Mouse (Mus musculus): ENCODE measurements around the gene Apoe. TPM values are rescaled to one million over a fixed set of nuclear protein-coding genes. Genes with fewer than 3 reads are reported as not detected.
A peak's percentile ranks its signal among the peaks of the same experiment; 100 is the strongest.
"Not testable (repeated sequence)": the region's sequence is repeated elsewhere in the genome, so short reads cannot be mapped to it uniquely, and the experiment has no call there.

Apoe gene
- polyA plus RNA-seq, 1 experiment: 16,533 TPM

GRCm38 (mm10) chr7:19694336-19695212 lies 4.4 kb downstream of the Apoe start:
- Histone ChIP-seq H3K4me1 (ENCODE audit: control insufficient read depth, insufficient read depth, low read length) (peaks cover 41% of the 10 kb centered on the region), H3K4me3 (ENCODE audit: insufficient read depth, low read length) (no peak overlapping the region), H3K27ac (ENCODE audit: insufficient read depth, low read depth, low read length) (peak overlapping the region; percentile 98)
- TF ChIP-seq POLR2A (IDR thresholded peaks at IDR 0.05; ENCODE audit: borderline replicate concordance, low read depth, low read length) (no peak; the same call in 1 of the 2 replicates), CTCF (IDR thresholded peaks at IDR 0.05; ENCODE audit: low read depth, low read length) (no peak)

GRCm38 (mm10) chr7:19693421-19693820 lies 5.6 kb downstream of the Apoe start:
- H3K27ac ChIP-seq (ENCODE audit: insufficient read depth, low read depth, low read length): peak overlapping the region; percentile 98
- no peak overlapping the region for H3K4me3 ChIP-seq (ENCODE audit: insufficient read depth, low read length)
- no peak for TF ChIP-seq POLR2A (IDR thresholded peaks at IDR 0.05; ENCODE audit: borderline replicate concordance, low read depth, low read length)
- no peak for TF ChIP-seq CTCF (IDR thresholded peaks at IDR 0.05; ENCODE audit: low read depth, low read length)
- H3K4me1 ChIP-seq (ENCODE audit: control insufficient read depth, insufficient read depth, low read length): peaks cover 37% of the 10 kb centered on the region

GRCm38 (mm10) chr7:19691873-19692865 lies 6.8 kb downstream of the Apoe start, which contains the start of gene Apoc1:
Gene Apoc1, minus strand, starts transcription at chr7:19692660.
- Histone ChIP-seq H3K4me3 (ENCODE audit: insufficient read depth, low read length) (no peak within 1 kb of the TSS), H3K4me1 (ENCODE audit: control insufficient read depth, insufficient read depth, low read length) (peaks cover 37% of the 10 kb centered on the region), H3K27ac (ENCODE audit: insufficient read depth, low read depth, low read length) (peak within 1 kb of the TSS; percentile 98)
- no peak for TF ChIP-seq POLR2A (IDR thresholded peaks at IDR 0.05; ENCODE audit: borderline replicate concordance, low read depth, low read length)
- no peak for TF ChIP-seq CTCF (IDR thresholded peaks at IDR 0.05; ENCODE audit: low read depth, low read length)

- peaks cover 42% of the 10 kb centered on the region for H3K4me1 ChIP-seq (ENCODE audit: control insufficient read depth, insufficient read depth, low read length)
- no peak for TF ChIP-seq CTCF (IDR thresholded peaks at IDR 0.05; ENCODE audit: low read depth, low read length)
- no peak for TF ChIP-seq POLR2A (IDR thresholded peaks at IDR 0.05; ENCODE audit: borderline replicate concordance, low read depth, low read length)
- no peak overlapping the region for H3K4me3 ChIP-seq (ENCODE audit: insufficient read depth, low read length)
- H3K27ac ChIP-seq (ENCODE audit: insufficient read depth, low read depth, low read length): no peak overlapping the region
Observed at GRCm38 (mm10) chr7:19691434-19691833, 7.6 kb downstream of the Apoe start.

- TF ChIP-seq POLR2A (IDR thresholded peaks at IDR 0.05; ENCODE audit: borderline replicate concordance, low read depth, low read length) (no peak), CTCF (IDR thresholded peaks at IDR 0.05; ENCODE audit: low read depth, low read length) (no peak)
- Histone ChIP-seq H3K27ac (ENCODE audit: insufficient read depth, low read depth, low read length) (no peak overlapping the region), H3K4me3 (ENCODE audit: insufficient read depth, low read length) (no peak overlapping the region), H3K4me1 (ENCODE audit: control insufficient read depth, insufficient read depth, low read length) (peaks cover 38% of the 10 kb centered on the region)
Observed at GRCm38 (mm10) chr7:19690845-19691244, 8.1 kb downstream of the Apoe start.

GRCm38 (mm10) chr7:19688611-19689010 lies 10.4 kb downstream of the Apoe start:
- TF ChIP-seq POLR2A (IDR thresholded peaks at IDR 0.05; ENCODE audit: borderline replicate concordance, low read depth, low read length) (no peak), CTCF (IDR thresholded peaks at IDR 0.05; ENCODE audit: low read depth, low read length) (no peak)
- no peak overlapping the region for H3K4me3 ChIP-seq (ENCODE audit: insufficient read depth, low read length)
- H3K27ac ChIP-seq (ENCODE audit: insufficient read depth, low read depth, low read length): no peak overlapping the region

GRCm38 (mm10) chr7:19688101-19688500 lies 10.9 kb downstream of the Apoe start:
- H3K4me3 ChIP-seq (ENCODE audit: insufficient read depth, low read length): no peak overlapping the region
- peaks cover 35% of the 10 kb centered on the region for H3K4me1 ChIP-seq (ENCODE audit: control insufficient read depth, insufficient read depth, low read length)
- H3K27ac ChIP-seq (ENCODE audit: insufficient read depth, low read depth, low read length): no peak overlapping the region
- TF ChIP-seq POLR2A (IDR thresholded peaks at IDR 0.05; ENCODE audit: borderline replicate concordance, low read depth, low read length) (no peak), CTCF (IDR thresholded peaks at IDR 0.05; ENCODE audit: low read depth, low read length) (no peak)

More at GRCm38 (mm10) chr7:19688611-19689010, 10.4 kb downstream of the Apoe start:
- H3K4me1 ChIP-seq (ENCODE audit: control insufficient read depth, insufficient read depth, low read length): peaks cover 34% of the 10 kb centered on the region

- not testable (repeated sequence) for H3K27ac ChIP-seq (ENCODE audit: insufficient read depth, low read depth, low read length); H3K4me3 ChIP-seq (ENCODE audit: insufficient read depth, low read length)
- H3K4me1 ChIP-seq (ENCODE audit: control insufficient read depth, insufficient read depth, low read length): peaks cover 31% of the 10 kb centered on the region
Observed at GRCm38 (mm10) chr7:19686927-19687583, 11.9 kb downstream of the Apoe start.

GRCm38 (mm10) chr7:19686521-19686920 lies 12.5 kb downstream of the Apoe start:
- H3K4me1 ChIP-seq (ENCODE audit: control insufficient read depth, insufficient read depth, low read length): peaks cover 31% of the 10 kb centered on the region
- no peak overlapping the region for H3K27ac ChIP-seq (ENCODE audit: insufficient read depth, low read depth, low read length)
- H3K4me3 ChIP-seq (ENCODE audit: insufficient read depth, low read length): no peak overlapping the region
- no peak for TF ChIP-seq POLR2A (IDR thresholded peaks at IDR 0.05; ENCODE audit: borderline replicate concordance, low read depth, low read length)
